Mouse (Mus musculus) brain, embryonic 14.5 days (tissue): ENCODE measurements around the gene Acp5.

Source experiments
- CTCF ChIP-seq: fragments of 200-500 bp; IDR thresholded peaks from 2 replicates; pipeline ENCODE4 v1.5.1; 2012; ENCODE audit warnings: inconsistent platforms, mild to moderate bottlenecking, moderate library complexity, borderline replicate concordance; ENCODE audit not compliant: insufficient read depth, insufficient read length; ENCODE audit errors: extremely low read depth
- POLR2A ChIP-seq: fragments of 200-500 bp; IDR thresholded peaks from 2 replicates; pipeline ENCODE4 v1.6.1; 2012; ENCODE audit warnings: mild to moderate bottlenecking, inconsistent platforms, borderline replicate concordance; ENCODE audit not compliant: poor library complexity, insufficient read depth, insufficient read length, severe bottlenecking; ENCODE audit errors: extremely low read depth

DNA sequence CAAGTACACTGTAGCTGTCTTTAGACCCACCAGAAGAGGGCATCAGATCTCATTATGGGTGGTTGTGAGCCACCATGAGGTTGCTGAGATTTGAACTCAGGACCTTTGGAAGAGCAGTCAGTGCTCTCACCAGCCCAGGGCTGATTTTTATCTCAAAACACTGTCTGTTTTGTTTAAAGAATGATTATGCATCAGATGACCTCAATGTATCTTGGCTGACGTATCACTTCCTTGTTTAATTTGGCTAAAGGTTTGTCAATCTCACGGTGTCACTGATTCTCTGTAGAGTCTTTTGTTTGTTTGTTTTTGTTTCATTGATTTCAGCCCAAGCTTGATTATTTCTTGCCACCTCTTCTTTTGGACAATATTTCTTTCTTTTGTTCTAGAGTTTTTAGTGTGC, 15.4 kb upstream of the Acp5 start:
- no peak for TF ChIP-seq CTCF
- TF ChIP-seq POLR2A, result no peak
